Mouse (Mus musculus) liver, postnatal 0 days (tissue): ENCODE measurements around the gene Shisa7.
"Not testable (repeated sequence)": the region's sequence is repeated elsewhere in the genome, so short reads cannot be mapped to it uniquely, and the experiment has no call there.

ENCODE experiments used
- CTCF ChIP-seq: sonication (generic); IDR thresholded peaks from 2 replicates; pipeline ENCODE4 v1.5.1; 2016; ENCODE audit warnings: antibody characterized with exemption, low read depth
- EP300 ChIP-seq: IDR thresholded peaks from 2 replicates; pipeline ENCODE4 v1.6.1; 2016; ENCODE audit warnings: antibody characterized with exemption, low read depth, mild to moderate bottlenecking

DNA sequence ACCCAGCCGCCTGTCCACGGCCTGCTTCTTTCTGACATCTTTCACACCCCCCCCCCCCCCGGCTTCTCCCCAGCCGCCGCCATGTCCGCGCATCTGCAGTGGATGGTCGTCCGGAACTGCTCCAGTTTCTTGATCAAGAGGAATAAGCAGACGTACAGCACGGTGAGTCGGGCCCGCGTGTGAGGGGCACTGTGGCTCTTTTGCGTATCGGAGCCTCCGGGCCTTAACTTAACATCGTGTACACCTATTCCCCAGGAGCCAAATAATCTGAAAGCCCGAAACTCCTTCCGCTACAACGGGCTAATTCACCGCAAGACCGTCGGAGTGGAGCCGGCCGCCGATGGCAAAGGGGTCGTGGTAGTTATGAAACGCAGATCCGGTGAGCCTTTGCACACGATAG lies 51.2 kb downstream of the Shisa7 start:
- not testable (repeated sequence) for TF ChIP-seq EP300, CTCF
